Mouse (Mus musculus): Measurements from ENCODE around the gene Clca3a1. TPM values are rescaled to one million over a fixed set of nuclear protein-coding genes. Genes with fewer than 3 reads are reported as not detected.
A peak's percentile ranks its signal among the peaks of the same experiment; 100 is the strongest.

The Clca3a1 gene
- total and polyA plus RNA-seq, 2 experiments from 2014 or later: 1.2 to 1.4 TPM

DNA sequence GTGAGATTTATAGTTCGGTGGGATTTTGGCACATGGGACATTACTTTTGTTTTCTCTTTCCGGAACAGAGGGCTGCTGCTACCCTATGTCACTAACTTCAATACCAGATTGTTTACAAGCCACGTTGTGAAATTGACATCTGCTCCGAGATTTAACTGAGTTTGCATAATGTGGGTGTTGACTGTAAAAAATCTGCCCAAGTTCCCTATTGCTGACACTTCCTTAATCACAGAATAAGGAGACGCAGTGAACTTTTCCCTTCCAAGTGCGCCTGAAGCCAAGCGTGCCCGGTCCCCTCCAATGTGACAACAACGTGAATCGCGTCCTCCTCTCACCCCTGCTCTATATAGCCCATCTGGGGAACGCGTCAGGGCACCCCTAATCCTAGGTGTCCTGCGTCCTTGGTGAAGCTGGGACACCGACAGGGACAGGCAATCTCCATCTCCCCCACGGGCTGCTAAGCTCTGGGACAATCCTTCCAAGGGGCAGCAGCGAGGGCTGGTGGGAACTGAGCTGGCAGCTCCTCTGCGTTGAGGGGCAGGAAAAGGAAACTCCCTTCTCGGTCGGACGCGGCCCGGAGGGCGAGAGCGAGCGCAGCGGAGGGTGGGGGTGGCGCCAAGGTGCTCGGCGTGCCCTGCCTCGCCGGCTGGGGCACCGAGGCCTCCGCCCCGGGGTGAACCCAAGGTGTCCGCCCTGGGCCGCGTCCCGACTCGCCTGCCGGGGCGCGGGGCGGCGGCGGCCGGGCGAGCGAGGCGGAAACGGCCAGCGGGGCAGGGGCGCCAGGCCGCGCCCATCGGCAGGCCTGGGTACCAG, 41.5 kb downstream of the Clca3a1 start:
- H3K4me3 ChIP-seq (ENCODE audit: low read depth, low read length): peak overlapping the region; percentile 98
- no peak for TF ChIP-seq CTCF (IDR thresholded peaks at IDR 0.05; ENCODE audit: low read depth)
- 2% methylated on average over 36 of the region's 56 CpGs for WGBS
- peak overlapping the region; percentile 80 for H3K9ac ChIP-seq
- DNase-seq: peak; percentile 66
- ATAC-seq: peak; percentile 12
- H3K36me3 ChIP-seq (ENCODE audit: insufficient read depth): no peaks in the 10 kb centered on the region
- peaks cover 20% of the 10 kb centered on the region for H3K4me1 ChIP-seq (ENCODE audit: insufficient read depth)
- H3K27me3 ChIP-seq (ENCODE audit: insufficient read depth, low read length): no peaks in the 10 kb centered on the region
- peak overlapping the region; percentile 94 for H3K27ac ChIP-seq (ENCODE audit: low read depth, low read length)
- H3K9me3 ChIP-seq (ENCODE audit: low read length): no peaks in the 10 kb centered on the region
- peak overlapping the region; percentile 84 for H3K4me2 ChIP-seq (ENCODE audit: low read depth)

DNA sequence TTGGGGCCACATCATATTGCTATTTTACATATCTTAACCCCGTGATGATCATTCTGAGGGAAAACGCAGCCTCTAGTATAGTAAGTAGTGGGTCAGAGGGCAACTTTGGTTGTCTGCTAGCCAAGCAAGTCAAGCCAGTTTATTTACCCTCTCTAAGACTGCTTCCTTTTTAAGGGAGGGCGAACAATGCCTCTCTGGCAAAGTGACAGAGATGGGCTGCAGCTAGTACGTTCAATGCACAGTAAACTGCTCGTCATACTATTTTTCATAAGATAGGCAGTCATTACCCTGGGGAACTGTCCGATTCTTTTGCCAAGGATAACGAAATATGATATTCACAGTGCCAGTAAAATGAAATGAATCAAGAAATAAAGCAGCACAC, 42.1 kb downstream of the Clca3a1 start:
- Histone ChIP-seq H3K27me3 (ENCODE audit: insufficient read depth, low read length) (no peaks in the 10 kb centered on the region), H3K36me3 (ENCODE audit: insufficient read depth) (no peaks in the 10 kb centered on the region), H3K4me1 (ENCODE audit: insufficient read depth) (peaks cover 20% of the 10 kb centered on the region), H3K27ac (ENCODE audit: low read depth, low read length) (no peak overlapping the region), H3K9me3 (ENCODE audit: low read length) (no peaks in the 10 kb centered on the region), H3K4me3 (ENCODE audit: low read depth, low read length) (peak overlapping the region; percentile 98), H3K4me2 (ENCODE audit: low read depth) (peak overlapping the region; percentile 84), H3K9ac (peak overlapping the region; percentile 2; the same call in 1 of the 2 replicates)
- WGBS: 8% methylated on average over 7 of the region's 7 CpGs
- ATAC-seq: no peak
- DNase-seq: no peak
- no peak for TF ChIP-seq CTCF (IDR thresholded peaks at IDR 0.05; ENCODE audit: low read depth)

DNA sequence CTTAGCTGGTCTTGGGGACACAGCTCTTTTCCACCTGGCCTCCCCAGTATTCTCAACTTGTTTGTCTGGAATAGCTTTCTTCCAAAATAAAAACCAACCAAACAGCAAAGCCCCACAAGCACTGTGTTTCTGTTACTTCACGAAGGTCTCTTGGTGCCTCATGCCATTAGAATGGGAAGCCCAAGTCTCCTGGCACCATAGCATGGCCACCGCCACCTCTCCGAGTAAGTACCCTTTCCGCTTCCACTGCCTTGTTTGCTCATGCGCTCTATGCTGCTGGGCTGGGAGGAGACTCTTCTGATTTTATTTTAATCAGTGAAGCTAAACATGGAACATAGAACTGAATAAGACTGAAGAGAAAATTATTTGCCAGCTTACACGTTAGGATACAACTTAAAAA, 42.9 kb downstream of the Clca3a1 start:
- 75% methylated on average over 6 of the region's 6 CpGs for WGBS
- H3K4me2 ChIP-seq (ENCODE audit: low read depth): peak overlapping the region; percentile 23; the same call in 1 of the 2 replicates
- H3K4me3 ChIP-seq (ENCODE audit: low read depth, low read length): no peak overlapping the region
- ATAC-seq: no peak
- no peak for DNase-seq
- H3K36me3 ChIP-seq (ENCODE audit: insufficient read depth): no peaks in the 10 kb centered on the region
- no peak overlapping the region for H3K27ac ChIP-seq (ENCODE audit: low read depth, low read length)
- no peaks in the 10 kb centered on the region for H3K9me3 ChIP-seq (ENCODE audit: low read length)
- no peak for TF ChIP-seq CTCF (IDR thresholded peaks at IDR 0.05; ENCODE audit: low read depth)
- no peaks in the 10 kb centered on the region for H3K27me3 ChIP-seq (ENCODE audit: insufficient read depth, low read length)
- H3K9ac ChIP-seq: no peak overlapping the region
- peaks cover 20% of the 10 kb centered on the region for H3K4me1 ChIP-seq (ENCODE audit: insufficient read depth)

DNA sequence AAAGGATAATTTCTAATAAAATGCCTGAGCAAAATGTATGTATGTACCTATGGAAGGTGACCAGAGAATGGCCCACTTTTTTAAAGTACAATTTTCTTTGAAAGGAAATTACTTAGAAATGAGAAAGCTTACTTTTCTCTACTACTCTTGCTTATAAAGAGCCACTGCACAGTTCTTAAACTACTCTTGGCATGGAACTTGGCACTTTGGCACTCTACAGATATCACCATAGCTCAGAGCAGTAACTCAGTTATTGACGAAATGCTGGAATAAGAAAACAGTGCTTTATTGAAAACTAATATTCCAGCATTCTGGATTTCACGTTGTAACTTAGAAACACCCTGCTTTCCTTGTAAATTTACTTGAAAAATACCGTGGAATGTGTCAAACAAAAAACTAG, 43.7 kb downstream of the Clca3a1 start:
- Histone ChIP-seq H3K27ac (ENCODE audit: low read depth, low read length) (no peak overlapping the region), H3K27me3 (ENCODE audit: insufficient read depth, low read length) (no peaks in the 10 kb centered on the region), H3K9ac (no peak overlapping the region), H3K9me3 (ENCODE audit: low read length) (no peaks in the 10 kb centered on the region), H3K4me1 (ENCODE audit: insufficient read depth) (peaks cover 20% of the 10 kb centered on the region), H3K4me3 (ENCODE audit: low read depth, low read length) (no peak overlapping the region), H3K36me3 (ENCODE audit: insufficient read depth) (peaks cover under 1% of the 10 kb centered on the region; the same call in 1 of the 2 replicates), H3K4me2 (ENCODE audit: low read depth) (no peak overlapping the region)
- no peak for TF ChIP-seq CTCF (IDR thresholded peaks at IDR 0.05; ENCODE audit: low read depth)
- no peak for DNase-seq
- 61% methylated on average over 3 of the region's 3 CpGs for WGBS
- no peak for ATAC-seq

DNA sequence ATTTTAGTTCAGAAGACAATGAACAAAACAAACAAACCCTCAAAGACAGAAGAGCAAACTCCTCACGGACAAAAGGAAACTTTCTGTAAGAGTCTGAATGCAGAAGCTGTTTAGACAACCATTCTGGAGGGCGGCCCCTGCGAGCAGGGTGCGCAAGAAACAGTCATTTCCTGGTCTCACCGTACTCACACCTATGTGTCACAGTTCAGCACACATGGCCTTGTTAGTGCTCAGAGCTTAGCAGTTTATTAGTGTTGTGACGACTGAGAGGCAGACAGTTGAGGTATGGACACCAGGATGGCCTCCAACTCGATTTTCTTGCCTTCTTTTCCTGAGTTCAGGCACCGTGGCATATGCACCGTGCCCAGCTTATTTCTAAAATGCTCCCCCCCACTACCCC, 44.9 kb downstream of the Clca3a1 start:
- Histone ChIP-seq H3K4me3 (ENCODE audit: low read depth, low read length) (no peak overlapping the region), H3K27ac (ENCODE audit: low read depth, low read length) (no peak overlapping the region), H3K4me1 (ENCODE audit: insufficient read depth) (peaks cover 20% of the 10 kb centered on the region), H3K36me3 (ENCODE audit: insufficient read depth) (peaks cover 6% of the 10 kb centered on the region), H3K9ac (no peak overlapping the region), H3K9me3 (ENCODE audit: low read length) (no peaks in the 10 kb centered on the region), H3K4me2 (ENCODE audit: low read depth) (no peak overlapping the region), H3K27me3 (ENCODE audit: insufficient read depth, low read length) (no peaks in the 10 kb centered on the region)
- DNase-seq (no peak), ATAC-seq (no peak)
- 74% methylated on average over 9 of the region's 9 CpGs for WGBS
- no peak for TF ChIP-seq CTCF (IDR thresholded peaks at IDR 0.05; ENCODE audit: low read depth)

DNA sequence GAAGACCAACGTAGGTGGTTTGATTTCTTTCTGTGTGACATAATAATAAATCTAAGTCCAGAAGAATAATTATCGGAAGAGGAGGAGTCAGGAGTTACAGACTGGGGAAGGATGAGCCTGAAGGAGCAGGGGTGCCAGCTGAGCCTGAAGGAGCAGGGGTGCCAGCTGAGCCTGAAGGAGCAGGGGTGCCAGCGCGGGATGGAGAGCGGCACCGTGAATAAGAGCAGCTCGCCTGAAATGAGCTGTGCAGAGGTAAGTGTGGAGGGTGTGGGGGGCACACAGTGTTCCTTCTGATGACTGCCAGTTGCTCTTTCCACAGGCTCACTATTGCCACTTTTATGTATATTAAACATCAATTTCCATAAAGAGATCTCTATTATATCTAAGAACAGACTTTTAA, 45.7 kb downstream of the Clca3a1 start:
- Histone ChIP-seq H3K9me3 (ENCODE audit: low read length) (no peaks in the 10 kb centered on the region), H3K9ac (no peak overlapping the region), H3K36me3 (ENCODE audit: insufficient read depth) (peaks cover 6% of the 10 kb centered on the region), H3K4me3 (ENCODE audit: low read depth, low read length) (no peak overlapping the region), H3K27me3 (ENCODE audit: insufficient read depth, low read length) (no peaks in the 10 kb centered on the region), H3K4me2 (ENCODE audit: low read depth) (no peak overlapping the region), H3K4me1 (ENCODE audit: insufficient read depth) (peaks cover 17% of the 10 kb centered on the region), H3K27ac (ENCODE audit: low read depth, low read length) (no peak overlapping the region)
- WGBS: 69% methylated on average over 7 of the region's 7 CpGs
- no peak for ATAC-seq
- no peak for TF ChIP-seq CTCF (IDR thresholded peaks at IDR 0.05; ENCODE audit: low read depth)
- DNase-seq: no peak

DNA sequence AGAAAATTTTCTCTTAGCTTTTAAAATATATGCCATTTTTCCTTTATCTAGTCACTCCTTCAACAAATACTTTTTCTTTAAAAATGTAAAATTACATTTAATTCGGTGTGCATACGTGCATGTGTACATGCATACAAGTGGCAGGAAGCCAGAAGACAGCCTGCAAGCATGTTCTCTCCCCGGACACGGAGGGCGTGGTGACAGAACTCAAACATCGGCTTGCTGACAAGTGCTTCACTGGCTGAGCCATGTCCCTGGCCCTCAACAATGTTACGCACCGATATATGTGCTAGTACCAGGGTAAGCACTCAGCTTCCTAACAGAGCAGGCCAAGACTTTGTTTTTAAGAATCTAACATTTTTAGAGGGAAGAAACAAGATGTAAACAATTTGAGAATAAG, 46.2 kb downstream of the Clca3a1 start:
- TF ChIP-seq CTCF (IDR thresholded peaks at IDR 0.05; ENCODE audit: low read depth): no peak
- peaks cover 17% of the 10 kb centered on the region for H3K4me1 ChIP-seq (ENCODE audit: insufficient read depth)
- no peaks in the 10 kb centered on the region for H3K27me3 ChIP-seq (ENCODE audit: insufficient read depth, low read length)
- no peak overlapping the region for H3K4me3 ChIP-seq (ENCODE audit: low read depth, low read length)
- H3K27ac ChIP-seq (ENCODE audit: low read depth, low read length): no peak overlapping the region
- H3K9me3 ChIP-seq (ENCODE audit: low read length): no peaks in the 10 kb centered on the region
- H3K36me3 ChIP-seq (ENCODE audit: insufficient read depth): peaks cover 6% of the 10 kb centered on the region
- WGBS: 71% methylated on average over 8 of the region's 8 CpGs
- DNase-seq (no peak), ATAC-seq (no peak)
- no peak overlapping the region for H3K4me2 ChIP-seq (ENCODE audit: low read depth)
- H3K9ac ChIP-seq: no peak overlapping the region
